Mouse (Mus musculus): ENCODE results near the gene Asxl2.
"Not testable (repeated sequence)": the region's sequence is repeated elsewhere in the genome, so short reads cannot be mapped to it uniquely, and the experiment has no call there.

Asxl2 gene

DNA sequence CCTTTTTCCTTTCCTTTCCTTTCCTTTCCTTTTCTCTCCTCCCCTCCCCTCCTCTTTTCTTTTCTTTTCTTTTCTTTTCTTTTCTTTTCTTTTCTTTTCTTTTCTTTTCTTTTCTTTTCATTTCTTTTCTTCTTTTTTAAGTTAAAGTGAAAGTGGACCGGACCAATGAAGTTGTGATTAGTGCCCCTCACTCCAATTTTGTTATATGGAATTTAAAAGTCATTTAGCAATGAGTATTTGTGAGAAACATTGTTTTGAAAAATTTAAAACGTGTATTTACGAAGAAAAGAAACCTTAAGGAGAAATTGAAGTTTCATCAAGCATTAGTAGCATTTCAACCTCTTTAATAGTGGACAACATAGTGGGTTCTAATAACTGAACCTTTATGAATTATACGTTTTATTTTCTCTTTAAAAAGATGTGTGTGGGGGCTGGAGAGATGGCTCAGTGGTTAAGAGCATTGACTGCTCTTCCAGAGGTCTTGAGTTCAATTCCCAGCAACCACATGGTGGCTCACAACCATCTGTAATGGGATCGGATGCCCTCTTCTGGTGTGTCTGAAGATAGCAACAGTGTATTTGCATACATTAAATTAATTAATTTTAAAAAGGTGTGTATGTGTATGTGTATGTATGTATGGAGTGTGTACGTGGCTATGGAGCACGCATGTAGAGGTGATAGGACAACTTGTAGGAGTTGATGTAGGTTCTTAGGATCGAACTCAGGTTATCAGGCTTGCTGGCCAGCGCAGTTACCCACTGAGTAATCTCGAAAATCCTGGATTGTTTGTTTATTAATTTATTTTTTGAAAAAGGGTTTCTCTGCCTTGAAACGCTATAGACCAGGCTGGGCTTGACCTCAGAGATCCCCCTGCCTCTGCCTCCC lies 1.5 kb downstream of the Asxl2 start:
- no peak for DNase-seq

DNA sequence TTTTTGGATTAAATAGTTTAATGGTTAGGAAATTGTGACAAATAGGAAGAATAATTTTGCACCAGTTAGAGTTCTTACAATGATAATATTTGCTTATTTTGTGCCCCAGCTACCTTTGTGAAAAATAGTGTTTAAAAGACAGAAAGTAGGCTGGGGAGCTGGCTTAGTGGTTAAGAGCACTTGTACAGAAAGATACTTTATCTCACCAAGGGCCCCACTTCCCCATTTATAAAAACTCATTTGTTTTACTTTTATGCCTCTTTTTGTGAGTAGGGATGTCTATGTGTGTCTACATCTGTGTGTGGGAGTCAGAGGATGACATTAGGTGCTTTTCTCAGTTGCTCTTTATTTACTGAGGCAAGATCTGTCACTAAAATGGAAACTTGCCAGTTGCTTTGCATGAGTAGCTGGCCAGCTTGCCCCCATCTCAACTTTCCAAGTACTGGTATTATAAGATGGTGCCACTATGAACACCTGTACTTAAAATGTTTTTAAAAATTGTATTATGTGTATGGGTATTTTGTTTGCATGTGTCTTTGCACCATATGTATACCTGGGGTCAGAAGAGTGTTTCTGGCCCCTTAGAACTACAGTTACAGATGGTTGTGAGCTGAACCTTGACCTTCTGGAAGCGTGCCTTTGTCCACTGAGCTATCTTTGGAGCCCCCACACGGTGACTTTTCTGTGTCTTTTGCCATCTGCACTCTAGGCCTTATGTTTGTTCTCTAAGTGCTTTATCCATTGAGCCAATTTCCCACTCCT lies 3.2 kb downstream of the Asxl2 start:
- DNase-seq = no peak

DNA sequence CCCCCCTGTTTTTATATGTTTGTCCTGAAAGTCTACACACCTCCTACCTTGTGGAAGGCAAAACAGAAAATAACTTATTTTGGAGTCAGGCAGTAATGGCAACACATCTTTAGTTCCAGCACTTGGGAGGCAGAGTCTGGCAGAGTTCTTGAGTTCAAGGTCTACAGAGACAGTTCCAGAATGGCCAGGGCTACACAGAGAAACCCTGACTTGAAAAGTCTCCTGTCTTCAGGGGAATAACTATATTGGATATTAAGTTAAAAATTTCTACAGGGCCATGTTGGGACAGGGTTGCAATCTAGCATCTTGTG lies 3.7 kb downstream of the Asxl2 start:
- no peak for DNase-seq

DNA sequence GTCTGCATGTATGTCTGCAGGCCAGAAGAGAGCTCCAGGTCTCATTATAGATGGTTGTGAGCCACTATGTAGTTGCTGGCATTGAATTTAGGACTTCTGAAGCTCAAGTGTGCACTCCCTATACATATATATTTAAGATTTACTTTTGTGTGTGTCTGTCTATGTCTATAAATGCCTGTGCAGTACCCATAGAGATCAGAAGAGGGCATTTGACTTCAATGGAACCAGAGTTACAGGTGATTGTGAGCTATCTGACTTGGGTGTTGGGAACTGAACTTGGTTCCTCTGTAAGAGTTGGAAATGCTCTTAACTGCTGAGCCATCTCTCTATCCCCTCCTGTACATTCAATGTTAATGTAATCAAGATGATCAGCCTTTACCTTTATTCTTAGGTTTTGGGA lies 4.3 kb downstream of the Asxl2 start:
- DNase-seq = peak in 1 of 2 experiments; percentile 25

DNA sequence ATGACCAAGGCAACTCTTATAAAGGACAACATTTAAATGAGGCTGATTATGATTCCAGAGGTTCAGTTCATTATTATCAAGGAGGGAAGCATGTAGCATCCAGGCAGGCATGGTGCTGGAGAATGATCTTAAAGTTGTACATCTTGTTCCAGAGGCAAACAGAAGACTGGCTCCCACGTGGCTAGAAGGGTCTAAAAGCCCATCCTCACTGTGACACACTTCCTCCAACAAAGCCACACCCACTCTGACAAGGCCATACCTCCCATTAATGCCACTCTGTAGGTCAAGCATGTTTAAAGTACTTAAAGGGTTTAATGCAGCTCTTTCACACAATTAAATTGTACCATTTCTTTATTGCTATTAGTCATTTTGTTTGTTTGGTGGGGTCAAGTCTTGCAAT lies 7.1 kb downstream of the Asxl2 start:
- DNase-seq = no peak

DNA sequence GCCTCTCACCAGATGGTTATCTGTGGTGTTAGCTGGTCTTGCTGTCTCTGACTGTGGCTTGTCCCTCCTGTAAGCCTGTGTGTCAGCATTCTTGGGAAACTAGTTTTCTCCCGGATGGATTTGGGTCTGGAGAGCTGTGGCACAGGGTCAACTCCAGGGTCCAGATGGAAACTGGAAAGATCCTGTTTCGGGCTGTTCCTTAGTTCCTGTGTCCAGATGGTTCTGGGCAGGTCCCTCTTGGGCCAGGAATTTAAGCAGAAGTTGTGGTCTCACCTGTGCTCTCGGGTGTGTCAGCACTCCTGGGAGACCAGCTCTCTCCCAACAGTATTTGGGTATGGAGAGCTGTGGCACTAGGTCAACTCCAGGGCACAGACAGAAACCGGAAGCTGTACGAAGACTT lies 9.8 kb downstream of the Asxl2 start:
- DNase-seq = no peak

DNA sequence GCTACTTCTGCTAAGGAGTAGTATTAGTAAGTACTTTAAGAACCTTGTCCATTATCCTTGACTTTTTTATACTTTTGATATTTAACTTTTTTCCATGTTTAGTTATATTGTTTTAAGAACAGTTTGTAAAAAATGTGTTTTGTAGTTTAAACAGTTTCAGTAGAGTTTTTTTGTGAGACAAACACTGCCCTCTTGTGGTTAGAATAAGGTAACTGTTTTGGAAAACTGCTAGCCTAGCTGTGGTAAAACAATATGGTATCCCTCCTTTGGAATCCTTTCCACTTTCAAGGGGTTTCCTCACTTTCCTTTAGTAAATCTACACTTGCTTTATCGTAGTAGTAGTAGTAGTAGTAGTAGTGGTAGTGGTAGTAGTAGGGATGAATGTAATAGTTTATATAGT lies 11.2 kb downstream of the Asxl2 start:
- DNase-seq = no peak

DNA sequence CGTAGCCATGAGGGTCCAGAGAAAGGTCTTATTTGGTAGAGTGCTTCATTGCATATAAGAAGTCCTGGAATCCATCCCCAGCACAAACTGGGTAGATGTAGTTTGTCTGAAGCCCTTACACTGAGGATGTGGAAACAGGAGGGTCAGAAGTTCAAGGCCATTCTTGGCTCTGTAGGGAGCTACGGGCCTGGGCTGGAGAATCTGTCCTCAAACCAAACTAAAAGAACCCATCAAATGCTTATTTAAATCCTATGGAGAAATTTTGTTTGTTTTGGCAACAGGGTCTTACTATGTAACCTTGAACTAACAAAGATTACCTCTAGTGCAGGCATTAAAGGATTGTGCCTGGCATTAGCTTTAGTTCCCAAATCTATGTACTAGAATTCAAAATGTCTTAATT lies 14.3 kb downstream of the Asxl2 start:
- DNase-seq = no peak

DNA sequence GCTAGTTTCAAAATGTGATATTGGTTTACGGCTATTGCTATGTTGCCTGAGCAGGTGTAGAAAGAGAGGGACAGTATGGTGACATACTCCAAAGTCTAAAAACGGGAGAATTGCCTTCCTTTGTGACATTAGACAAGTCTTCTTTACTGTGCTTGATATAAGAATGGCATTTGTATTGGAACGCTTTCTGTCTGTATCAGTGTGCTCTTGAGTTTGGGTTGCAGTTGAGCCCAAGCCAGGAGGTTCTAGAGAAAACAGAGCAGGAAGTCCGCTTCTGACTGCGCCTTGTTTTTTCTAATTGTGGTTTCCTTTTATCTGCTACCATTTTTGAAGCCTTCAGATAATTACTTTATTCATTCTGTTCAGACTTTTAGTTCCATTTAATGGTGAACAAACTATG lies 14.7 kb downstream of the Asxl2 start:
- DNase-seq = no peak

DNA sequence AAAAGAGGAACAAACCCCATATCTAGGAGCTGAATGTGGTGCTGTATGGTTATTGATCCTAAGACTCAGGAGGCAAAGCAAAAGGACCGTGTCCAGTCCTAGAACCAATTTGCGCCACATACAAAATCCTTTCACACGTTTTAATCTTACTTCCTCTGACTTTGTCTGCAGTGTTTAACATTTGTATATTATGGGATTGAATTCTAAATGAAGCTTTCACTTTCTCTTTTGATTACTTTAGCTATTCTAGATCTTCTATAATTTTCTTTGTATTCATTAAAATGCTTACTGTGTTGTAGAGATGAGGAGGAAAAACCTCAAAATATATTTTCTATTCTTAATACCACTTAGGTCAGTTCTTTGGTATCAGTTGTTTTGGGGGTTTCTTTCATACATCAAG lies 26.9 kb downstream of the Asxl2 start:
- no peak for DNase-seq

DNA sequence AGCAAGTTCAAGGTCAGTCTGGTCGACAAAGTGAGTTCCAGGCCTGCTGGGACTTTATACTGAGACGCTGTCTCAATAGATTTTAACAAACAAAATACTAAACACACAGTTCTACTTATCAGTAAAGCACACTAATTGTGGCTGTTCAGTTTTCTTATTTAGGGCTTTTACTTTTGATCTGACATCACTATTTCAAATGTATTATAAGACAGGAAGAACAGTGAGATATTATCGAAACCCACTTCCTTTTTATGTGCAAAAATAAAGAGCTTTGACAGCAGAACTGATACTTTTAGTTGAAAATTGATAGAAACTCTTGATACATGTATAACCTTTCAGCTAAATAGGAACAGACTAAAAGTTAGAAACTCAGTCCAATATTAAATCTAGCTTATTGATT lies 36.4 kb downstream of the Asxl2 start:
- no peak for DNase-seq

DNA sequence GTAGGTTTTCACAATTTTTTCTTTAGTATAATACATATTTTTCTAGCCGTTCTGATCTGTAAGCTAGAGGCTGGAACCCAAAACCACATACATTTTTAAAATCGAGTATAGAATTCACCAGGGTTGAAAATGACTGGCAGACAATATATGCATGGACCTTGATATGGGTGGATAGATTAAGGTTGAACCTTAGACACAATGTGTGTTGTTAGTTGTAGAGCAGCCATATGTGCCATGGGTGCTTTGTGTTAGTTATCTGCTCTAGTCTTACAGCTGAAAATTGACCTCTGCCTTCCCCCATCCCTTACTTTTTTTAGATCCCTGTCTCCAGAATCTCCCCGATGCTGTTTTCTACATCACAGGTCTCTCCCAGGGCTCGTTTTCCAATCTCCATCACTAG lies 73.0 kb downstream of the Asxl2 start:
- no peak for DNase-seq

DNA sequence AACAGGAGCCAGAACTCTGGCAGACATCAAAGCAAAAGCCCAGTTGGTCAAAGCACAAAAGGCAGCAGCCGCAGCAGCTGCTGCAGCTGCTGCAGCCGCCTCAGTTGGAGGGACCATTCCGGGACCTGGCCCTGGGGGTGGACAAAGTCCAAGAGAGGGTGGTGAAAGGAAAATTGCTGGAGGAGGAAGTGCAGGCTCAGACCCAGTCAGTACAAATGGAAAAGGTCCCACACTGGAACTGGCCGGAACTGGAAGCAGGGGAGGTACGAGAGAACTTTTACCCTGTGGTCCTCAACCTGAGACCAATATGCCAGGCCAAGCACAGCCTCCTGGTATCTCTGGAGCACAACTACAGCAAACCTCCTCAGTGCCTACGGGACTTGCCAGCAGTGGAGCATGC lies 73.4 kb downstream of the Asxl2 start:
- DNase-seq = no peak

DNA sequence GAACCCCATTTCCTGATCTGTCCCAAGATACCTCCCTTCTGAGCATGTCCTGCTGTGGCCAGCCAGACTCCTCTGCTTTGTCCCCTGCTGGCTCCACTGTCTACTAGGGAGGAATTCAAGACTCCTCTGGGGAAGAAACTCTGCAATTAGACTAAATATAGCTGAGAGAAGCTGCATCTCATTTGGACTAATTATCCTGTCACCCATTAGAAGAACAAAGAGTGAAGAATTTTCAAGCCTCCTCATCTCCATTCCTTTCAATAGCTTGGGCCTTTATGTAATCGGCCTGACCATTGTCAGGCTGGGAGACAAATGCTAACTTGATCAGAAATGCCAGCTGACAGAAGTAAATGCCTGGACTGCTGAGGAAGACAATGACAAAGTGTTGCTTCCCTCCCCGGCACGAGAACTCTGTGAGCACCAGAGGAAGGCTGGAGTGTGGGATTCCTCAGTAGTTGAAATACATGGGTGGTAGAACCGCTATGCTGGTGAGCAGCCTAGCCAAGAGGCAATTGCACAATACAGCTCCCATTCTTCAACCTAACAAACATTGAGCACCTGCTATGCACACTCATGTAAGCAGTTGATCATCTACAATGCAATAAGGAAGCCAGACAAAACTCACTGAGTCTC lies 92.1 kb downstream of the Asxl2 start:
- no peak for DNase-seq

DNA sequence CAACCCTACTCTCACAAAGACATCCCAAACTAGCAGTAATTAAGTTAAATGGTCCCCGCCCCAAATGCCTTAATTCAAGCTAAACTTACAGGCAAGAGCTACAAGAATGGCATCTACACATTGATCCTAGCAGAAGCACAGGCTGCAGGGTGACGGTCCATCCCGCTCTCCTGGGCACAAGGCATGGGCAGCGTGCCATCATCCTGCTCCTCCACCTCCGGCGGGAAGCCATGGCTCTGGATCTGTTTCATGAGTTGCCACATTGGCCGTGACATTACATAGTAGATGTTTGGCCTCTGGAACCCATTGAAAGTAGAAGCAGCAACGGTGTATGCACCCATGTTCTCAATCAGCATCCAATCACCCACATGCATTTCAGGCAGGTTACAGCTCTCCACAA lies 95.1 kb downstream of the Asxl2 start:
- not testable (repeated sequence) for DNase-seq

DNA sequence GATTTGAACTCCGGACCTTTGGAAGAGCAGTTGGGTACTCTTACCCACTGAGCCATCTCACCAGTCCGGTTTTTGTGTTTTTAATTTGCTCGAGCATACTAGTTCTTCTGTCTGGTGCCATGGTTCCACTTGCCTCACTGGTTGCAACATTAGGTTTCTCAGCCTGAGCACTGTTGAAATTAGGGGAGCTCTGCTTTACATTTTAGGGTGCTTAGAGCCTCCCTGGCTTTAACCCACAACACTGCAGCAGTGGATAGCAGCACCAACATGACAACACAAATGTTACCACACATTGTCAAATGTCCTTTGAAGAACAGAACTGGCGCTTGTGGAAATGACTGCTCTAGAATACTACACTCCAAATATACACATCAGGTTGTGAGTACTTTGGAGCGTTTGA lies 98.9 kb downstream of the Asxl2 start:
- DNase-seq = no peak

DNA sequence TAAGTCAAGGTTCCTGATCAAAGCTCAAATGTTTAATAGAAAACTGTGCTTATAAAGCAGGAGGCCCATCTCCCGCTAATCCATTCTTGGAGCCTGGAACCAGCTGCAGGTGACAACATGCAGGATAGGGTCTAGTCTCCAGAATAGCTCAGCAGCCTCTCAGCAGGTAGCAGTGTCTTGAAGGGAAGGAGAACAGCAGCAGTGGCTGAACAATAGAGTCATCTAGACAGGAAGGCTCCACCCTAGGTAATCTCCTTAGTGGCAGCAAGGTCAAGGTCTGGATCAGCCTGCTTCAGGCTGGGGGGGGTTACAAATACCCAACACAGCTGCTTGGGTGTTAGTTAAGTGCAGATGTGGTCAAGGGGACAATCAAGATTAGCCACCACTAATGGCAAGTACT lies 108.8 kb downstream of the Asxl2 start:
- DNase-seq = not testable (repeated sequence)

DNA sequence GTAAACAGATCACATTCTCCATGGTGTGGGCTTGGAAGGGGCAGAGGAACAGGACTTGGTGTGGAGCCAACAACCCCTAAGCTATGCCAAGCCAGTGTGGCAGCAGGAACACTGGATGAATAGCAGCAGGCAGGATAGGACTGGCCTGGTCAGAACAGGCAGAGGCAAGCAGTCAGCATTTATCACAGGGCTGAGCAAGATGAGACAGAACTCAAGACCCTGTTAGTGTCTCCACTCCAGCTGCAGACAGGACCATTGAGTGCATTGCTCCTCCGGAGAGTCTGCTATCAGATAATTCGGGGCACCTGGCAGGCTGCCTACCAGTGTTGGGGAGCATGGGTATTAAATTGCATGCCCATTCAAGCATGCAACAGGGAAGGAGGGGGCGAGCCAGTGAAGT lies 111.0 kb downstream of the Asxl2 start:
- no peak for DNase-seq

DNA sequence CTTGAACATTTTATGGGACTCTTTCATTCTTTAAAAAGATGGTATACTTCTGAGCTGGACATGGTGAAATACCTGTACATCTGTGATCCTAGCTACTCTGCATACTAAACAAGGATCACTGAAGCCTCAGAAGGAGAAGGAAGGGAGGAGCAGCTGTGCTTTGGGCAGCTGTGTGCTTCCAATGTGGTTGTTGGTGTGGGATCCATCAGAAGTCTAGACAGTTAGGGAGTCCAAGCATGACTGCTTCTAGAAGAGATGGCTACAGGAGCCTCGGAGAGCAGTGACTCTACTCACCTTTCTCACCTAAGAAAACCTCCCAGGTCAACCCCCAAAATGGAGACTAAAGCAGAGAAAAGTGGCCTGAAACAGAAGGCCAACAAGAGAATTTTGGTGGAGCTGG lies 111.4 kb downstream of the Asxl2 start:
- DNase-seq = no peak

DNA sequence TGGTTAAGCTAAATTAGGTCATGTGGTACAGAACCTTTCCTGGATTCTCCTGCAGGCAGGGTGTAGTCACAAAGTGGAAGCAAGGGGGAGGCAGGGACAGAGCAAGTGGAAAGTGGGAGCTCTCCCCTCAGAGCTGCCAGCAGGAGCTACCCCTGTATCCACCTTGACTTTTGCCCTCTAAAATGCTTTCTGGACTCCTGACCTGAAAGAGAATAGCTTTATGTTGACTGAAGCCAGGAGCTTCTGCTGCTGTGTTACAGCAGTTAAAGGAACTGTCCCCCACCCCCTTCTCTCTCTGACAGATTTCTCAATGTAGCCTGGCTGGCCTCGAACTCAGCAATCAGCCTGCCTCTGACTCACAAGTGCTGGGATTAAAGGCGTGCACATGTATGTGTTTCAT lies 112.9 kb downstream of the Asxl2 start:
- DNase-seq = no peak

DNA sequence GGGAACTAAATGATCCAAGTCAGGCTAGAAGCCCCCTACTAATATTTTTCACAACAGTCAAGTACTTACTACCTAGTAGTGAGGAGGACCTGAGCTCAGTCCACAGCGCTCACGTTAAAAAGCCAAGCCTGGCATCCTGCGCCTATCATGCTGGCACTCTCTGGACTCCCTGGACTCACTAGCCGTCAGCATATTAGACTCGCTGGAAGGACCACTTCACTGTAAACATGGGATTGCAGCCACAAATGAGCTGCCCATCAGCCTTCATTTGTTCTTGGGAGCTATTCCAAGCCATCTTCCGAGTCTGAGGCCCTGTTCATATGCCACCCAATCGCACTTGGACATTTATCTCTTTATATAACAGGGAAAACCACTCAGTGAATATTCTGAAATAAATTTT lies 114.2 kb downstream of the Asxl2 start:
- no peak for DNase-seq

DNA sequence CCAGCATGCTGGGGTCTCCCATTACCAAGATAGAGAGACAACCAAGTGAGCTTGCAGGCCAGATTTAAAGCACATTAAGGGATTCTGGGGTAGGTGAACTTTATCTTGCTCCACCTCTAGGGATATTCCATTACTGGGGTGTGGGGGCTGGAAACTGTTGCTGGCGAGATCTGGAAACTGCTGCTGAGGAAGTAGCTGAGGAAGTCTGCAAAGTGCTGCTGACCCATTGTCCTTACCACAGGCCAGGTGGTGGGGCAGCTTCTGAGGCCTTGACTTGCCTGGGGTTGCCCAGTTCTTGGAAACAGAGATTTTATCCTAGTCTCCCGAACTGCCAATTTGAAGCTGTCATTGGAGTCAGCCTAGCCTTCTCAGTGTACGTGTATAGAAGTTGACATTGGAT lies 118.8 kb downstream of the Asxl2 start:
- DNase-seq = no peak

DNA sequence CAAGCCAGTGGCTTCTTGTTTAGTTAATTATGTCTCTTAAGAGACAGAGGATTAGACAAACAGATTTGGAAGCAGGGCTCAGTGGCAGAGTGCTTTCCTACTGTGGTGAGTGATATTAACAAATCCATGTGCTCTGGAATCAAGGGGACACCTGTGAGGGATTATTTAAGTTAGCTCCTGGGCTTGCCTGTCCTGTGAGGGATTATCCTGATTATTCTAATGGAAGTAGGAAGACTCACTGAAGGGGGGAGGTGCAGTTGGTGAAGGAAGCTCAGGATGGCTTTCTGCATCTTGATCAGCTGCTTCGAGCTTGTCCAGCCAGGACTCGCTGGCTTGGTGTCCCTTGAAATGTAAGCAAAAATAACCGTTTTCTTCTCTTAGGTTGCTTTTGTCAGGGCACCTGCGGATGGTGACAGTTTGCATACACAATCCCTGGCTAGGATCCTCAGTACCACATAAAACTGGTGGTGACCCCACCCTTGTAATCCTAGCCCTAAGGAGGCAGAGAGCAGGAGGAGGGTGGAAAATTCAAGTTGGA lies 119.5 kb downstream of the Asxl2 start:
- DNase-seq = no peak

DNA sequence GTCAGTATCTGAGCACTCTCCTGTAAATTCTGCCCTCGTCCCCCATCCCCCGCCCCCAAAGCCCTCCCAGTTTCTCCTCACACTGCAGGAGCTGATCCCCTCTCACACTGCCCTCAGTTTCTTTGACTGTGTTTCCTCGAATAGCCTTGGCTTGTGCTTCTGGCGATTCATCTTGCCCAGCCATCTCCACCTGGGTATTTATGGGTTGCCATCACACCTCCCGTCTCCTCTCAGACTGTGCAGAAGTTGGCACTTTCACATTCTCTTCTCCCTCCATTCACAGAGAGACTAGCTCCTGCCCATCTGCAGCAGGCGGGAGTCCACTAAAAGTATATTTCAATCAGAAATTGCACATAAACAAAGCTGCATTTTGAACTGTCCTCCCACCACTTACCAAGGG lies 120.1 kb downstream of the Asxl2 start:
- DNase-seq = no peak

Measured in B cell, adult 2 months (primary cell).